Mouse (Mus musculus): ENCODE data around the gene Zdhhc11. TPM values are rescaled to one million over a fixed set of nuclear protein-coding genes. Genes with fewer than 3 reads are reported as not detected.

Zdhhc11 gene
- total and polyA plus RNA-seq, 3 experiments, result not detected

DNA sequence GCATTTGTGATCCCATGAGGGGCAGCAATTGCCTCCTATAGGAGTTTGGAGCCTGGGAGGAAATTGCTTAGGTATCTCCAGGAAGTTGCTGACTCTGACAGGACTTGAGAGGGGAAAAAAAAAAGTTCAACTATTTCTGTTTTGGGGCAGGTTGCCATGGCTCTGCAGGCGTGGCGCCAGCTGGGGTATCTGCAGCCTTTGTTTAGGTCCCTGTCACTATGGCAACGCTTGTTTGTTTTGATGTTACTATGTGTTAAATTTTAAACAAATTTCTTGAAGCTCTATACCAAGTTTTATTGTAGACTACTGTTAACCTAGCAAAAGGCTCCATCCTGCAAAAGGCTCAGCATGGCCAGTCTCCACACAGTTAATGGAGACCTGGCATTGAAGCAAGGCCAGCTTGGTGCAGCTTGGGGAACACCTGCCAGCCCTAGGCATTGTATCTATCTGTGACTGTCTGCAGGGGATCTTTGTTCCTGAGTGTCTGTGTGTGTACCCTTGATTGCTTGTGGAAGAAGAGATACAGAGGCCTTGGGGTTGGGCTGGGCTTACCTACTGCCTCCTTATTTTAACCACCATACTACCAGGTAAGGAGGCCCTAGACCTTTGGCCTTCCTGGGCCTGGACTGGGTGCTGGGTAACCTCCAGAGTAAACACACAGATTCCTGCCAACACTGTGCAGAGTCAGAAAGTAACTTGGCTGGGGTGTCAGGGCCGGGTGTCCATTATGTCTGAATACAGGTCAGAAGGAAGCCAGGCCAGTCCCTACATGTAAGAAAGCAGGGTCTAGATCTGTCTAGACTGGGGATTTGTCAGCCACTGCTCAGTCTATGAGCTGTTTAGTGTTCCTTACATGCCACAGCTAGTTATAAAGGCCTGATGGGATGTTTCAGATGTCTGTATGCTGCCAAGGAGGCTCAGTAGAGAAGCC, 61.8 kb downstream of the Zdhhc11 start:
- Histone ChIP-seq H3K36me3 (replicated peaks) (no peaks in the 10 kb centered on the region), H3K4me3 (ENCODE audit: low read depth, low read length) (no peak overlapping the region), H3K4me1 (ENCODE audit: insufficient read depth, low read depth, low read length) (no peaks in the 10 kb centered on the region), H3K9me3 (replicated peaks) (no peaks in the 10 kb centered on the region), H3K27me3 (ENCODE audit: insufficient read depth, low read length) (peaks cover 28% of the 10 kb centered on the region)
- ATAC-seq (ENCODE audit: extremely low read depth, insufficient number of reproducible peaks, low FRiP score, poor library complexity, severe bottlenecking) (no peak), DNase-seq (ENCODE audit: low spot score) (no peak)
- no peak for TF ChIP-seq CTCF (IDR thresholded peaks at IDR 0.05; ENCODE audit: low read depth, low read length)
- no peak for TF ChIP-seq TAL1 (conservative IDR thresholded peaks at IDR 0.05; ENCODE audit: low read depth, low read length)
- TF ChIP-seq GATA1 (IDR thresholded peaks at IDR 0.05; ENCODE audit: borderline replicate concordance, low read length), result no peak
- no peak for TF ChIP-seq GATA2 (IDR thresholded peaks at IDR 0.05; ENCODE audit: borderline replicate concordance, low read depth, low read length)
- no peak for TF ChIP-seq POLR2AphosphoS5 (IDR thresholded peaks at IDR 0.05; ENCODE audit: insufficient replicate concordance, low read depth, low read length)

GRCm38 (mm10) chr13:74026215-74026614, 62.6 kb downstream of the Zdhhc11 start:
- H3K9me3 ChIP-seq (replicated peaks), result no peaks in the 10 kb centered on the region
- DNase-seq (ENCODE audit: low spot score) (peak; percentile 7), ATAC-seq (ENCODE audit: extremely low read depth, insufficient number of reproducible peaks, low FRiP score, poor library complexity, severe bottlenecking) (peak; percentile 40; the same call in 1 of the 2 replicates)
- no peak overlapping the region for H3K4me3 ChIP-seq (ENCODE audit: low read depth, low read length)
- no peaks in the 10 kb centered on the region for H3K36me3 ChIP-seq (replicated peaks)
- no peaks in the 10 kb centered on the region; the same call in 1 of the 2 replicates for H3K4me1 ChIP-seq (ENCODE audit: insufficient read depth, low read depth, low read length)
- peaks cover 25% of the 10 kb centered on the region for H3K27me3 ChIP-seq (ENCODE audit: insufficient read depth, low read length)
- TF ChIP-seq GATA1 (IDR thresholded peaks at IDR 0.05; ENCODE audit: borderline replicate concordance, low read length) (no peak), CTCF (IDR thresholded peaks at IDR 0.05; ENCODE audit: low read depth, low read length) (0 out of 2 replicates have a peak, but pooled peaks have one; percentile 27), TAL1 (conservative IDR thresholded peaks at IDR 0.05; ENCODE audit: low read depth, low read length) (no peak), POLR2AphosphoS5 (IDR thresholded peaks at IDR 0.05; ENCODE audit: insufficient replicate concordance, low read depth, low read length) (no peak)

- no peaks in the 10 kb centered on the region for H3K9me3 ChIP-seq (replicated peaks)
- ATAC-seq (ENCODE audit: extremely low read depth, insufficient number of reproducible peaks, low FRiP score, poor library complexity, severe bottlenecking) (no peak), DNase-seq (ENCODE audit: low spot score) (no peak)
- no peaks in the 10 kb centered on the region; the same call in 1 of the 2 replicates for H3K4me1 ChIP-seq (ENCODE audit: insufficient read depth, low read depth, low read length)
- TF ChIP-seq CTCF (IDR thresholded peaks at IDR 0.05; ENCODE audit: low read depth, low read length) (no peak), POLR2AphosphoS5 (IDR thresholded peaks at IDR 0.05; ENCODE audit: insufficient replicate concordance, low read depth, low read length) (no peak), TAL1 (conservative IDR thresholded peaks at IDR 0.05; ENCODE audit: low read depth, low read length) (no peak), GATA2 (IDR thresholded peaks at IDR 0.05; ENCODE audit: borderline replicate concordance, low read depth, low read length) (no peak), GATA1 (IDR thresholded peaks at IDR 0.05; ENCODE audit: borderline replicate concordance, low read length) (no peak)
- H3K27me3 ChIP-seq (ENCODE audit: insufficient read depth, low read length), result peaks cover 17% of the 10 kb centered on the region
- H3K4me3 ChIP-seq (ENCODE audit: low read depth, low read length), result no peak overlapping the region
- no peaks in the 10 kb centered on the region for H3K36me3 ChIP-seq (replicated peaks)
Observed at GRCm38 (mm10) chr13:74028116-74028515, 64.5 kb downstream of the Zdhhc11 start.

- no peak for ATAC-seq (ENCODE audit: extremely low read depth, insufficient number of reproducible peaks, low FRiP score, poor library complexity, severe bottlenecking)
Observed at GRCm38 (mm10) chr13:74029013-74029412, 65.4 kb downstream of the Zdhhc11 start.

DNA sequence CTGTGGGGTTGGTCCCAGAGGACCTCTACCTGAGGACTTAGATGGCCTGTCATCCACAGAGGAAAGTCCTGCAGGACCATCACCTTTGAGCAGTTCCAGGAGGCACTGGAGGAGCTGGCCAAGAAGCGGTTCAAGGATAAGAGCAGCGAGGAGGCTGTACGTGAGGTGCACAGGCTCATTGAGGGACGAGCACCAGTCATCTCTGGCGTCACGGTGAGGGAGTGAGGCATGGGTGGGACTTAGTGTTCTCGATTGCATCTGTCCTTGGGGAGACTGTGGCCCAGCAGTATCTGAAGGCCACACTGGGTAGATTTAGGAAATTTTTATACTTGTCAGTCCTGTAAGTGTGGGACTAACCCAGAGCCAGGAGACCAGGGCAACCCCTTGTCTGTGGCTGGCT, 67.0 kb downstream of the Zdhhc11 start:
- H3K4me3 ChIP-seq (ENCODE audit: low read depth, low read length), result no peak overlapping the region
- no peaks in the 10 kb centered on the region; the same call in 1 of the 2 replicates for H3K4me1 ChIP-seq (ENCODE audit: insufficient read depth, low read depth, low read length)
- 0 out of 2 replicates have a peak, but pooled peaks cover 3% of the 10 kb centered on the region for H3K27me3 ChIP-seq (ENCODE audit: insufficient read depth, low read length)
- H3K36me3 ChIP-seq (replicated peaks), result peaks cover 3% of the 10 kb centered on the region
- DNase-seq (ENCODE audit: low spot score) (no peak), ATAC-seq (ENCODE audit: extremely low read depth, insufficient number of reproducible peaks, low FRiP score, poor library complexity, severe bottlenecking) (no peak)
- H3K9me3 ChIP-seq (replicated peaks), result no peaks in the 10 kb centered on the region
- TF ChIP-seq POLR2AphosphoS5 (IDR thresholded peaks at IDR 0.05; ENCODE audit: insufficient replicate concordance, low read depth, low read length) (no peak), CTCF (IDR thresholded peaks at IDR 0.05; ENCODE audit: low read depth, low read length) (no peak), GATA1 (IDR thresholded peaks at IDR 0.05; ENCODE audit: borderline replicate concordance, low read length) (no peak), TAL1 (conservative IDR thresholded peaks at IDR 0.05; ENCODE audit: low read depth, low read length) (no peak), GATA2 (IDR thresholded peaks at IDR 0.05; ENCODE audit: borderline replicate concordance, low read depth, low read length) (no peak)

More at GRCm38 (mm10) chr13:74029013-74029412, 65.4 kb downstream of the Zdhhc11 start:
- H3K36me3 ChIP-seq (replicated peaks), result no peaks in the 10 kb centered on the region
- peaks cover 9% of the 10 kb centered on the region; the same call in 1 of the 2 replicates for H3K27me3 ChIP-seq (ENCODE audit: insufficient read depth, low read length)
- H3K4me1 ChIP-seq (ENCODE audit: insufficient read depth, low read depth, low read length), result no peaks in the 10 kb centered on the region; the same call in 1 of the 2 replicates
- no peaks in the 10 kb centered on the region for H3K9me3 ChIP-seq (replicated peaks)
- no peak overlapping the region for H3K4me3 ChIP-seq (ENCODE audit: low read depth, low read length)
- DNase-seq (ENCODE audit: low spot score), result no peak
- TF ChIP-seq GATA2 (IDR thresholded peaks at IDR 0.05; ENCODE audit: borderline replicate concordance, low read depth, low read length), result no peak
- no peak for TF ChIP-seq GATA1 (IDR thresholded peaks at IDR 0.05; ENCODE audit: borderline replicate concordance, low read length)
- no peak for TF ChIP-seq TAL1 (conservative IDR thresholded peaks at IDR 0.05; ENCODE audit: low read depth, low read length)
- no peak for TF ChIP-seq CTCF (IDR thresholded peaks at IDR 0.05; ENCODE audit: low read depth, low read length)
- TF ChIP-seq POLR2AphosphoS5 (IDR thresholded peaks at IDR 0.05; ENCODE audit: insufficient replicate concordance, low read depth, low read length), result no peak

- H3K27me3 ChIP-seq (ENCODE audit: insufficient read depth, low read length), result 0 out of 2 replicates have a peak, but pooled peaks cover 3% of the 10 kb centered on the region
Observed at GRCm38 (mm10) chr13:74031133-74031532, 67.5 kb downstream of the Zdhhc11 start.

More at GRCm38 (mm10) chr13:74031133-74031532, 67.5 kb downstream of the Zdhhc11 start:
- H3K4me1 ChIP-seq (ENCODE audit: insufficient read depth, low read depth, low read length), result no peaks in the 10 kb centered on the region; the same call in 1 of the 2 replicates
- H3K36me3 ChIP-seq (replicated peaks), result peaks cover 5% of the 10 kb centered on the region
- H3K9me3 ChIP-seq (replicated peaks), result no peaks in the 10 kb centered on the region
- ATAC-seq (ENCODE audit: extremely low read depth, insufficient number of reproducible peaks, low FRiP score, poor library complexity, severe bottlenecking) (no peak), DNase-seq (ENCODE audit: low spot score) (no peak)
- no peak overlapping the region for H3K4me3 ChIP-seq (ENCODE audit: low read depth, low read length)
- TF ChIP-seq POLR2AphosphoS5 (IDR thresholded peaks at IDR 0.05; ENCODE audit: insufficient replicate concordance, low read depth, low read length), result no peak
- TF ChIP-seq CTCF (IDR thresholded peaks at IDR 0.05; ENCODE audit: low read depth, low read length), result no peak
- TF ChIP-seq GATA2 (IDR thresholded peaks at IDR 0.05; ENCODE audit: borderline replicate concordance, low read depth, low read length), result no peak
- no peak for TF ChIP-seq TAL1 (conservative IDR thresholded peaks at IDR 0.05; ENCODE audit: low read depth, low read length)
- no peak for TF ChIP-seq GATA1 (IDR thresholded peaks at IDR 0.05; ENCODE audit: borderline replicate concordance, low read length)
